Mouse (Mus musculus): ENCODE data around the gene Cox5b.

The Cox5b gene

DNA sequence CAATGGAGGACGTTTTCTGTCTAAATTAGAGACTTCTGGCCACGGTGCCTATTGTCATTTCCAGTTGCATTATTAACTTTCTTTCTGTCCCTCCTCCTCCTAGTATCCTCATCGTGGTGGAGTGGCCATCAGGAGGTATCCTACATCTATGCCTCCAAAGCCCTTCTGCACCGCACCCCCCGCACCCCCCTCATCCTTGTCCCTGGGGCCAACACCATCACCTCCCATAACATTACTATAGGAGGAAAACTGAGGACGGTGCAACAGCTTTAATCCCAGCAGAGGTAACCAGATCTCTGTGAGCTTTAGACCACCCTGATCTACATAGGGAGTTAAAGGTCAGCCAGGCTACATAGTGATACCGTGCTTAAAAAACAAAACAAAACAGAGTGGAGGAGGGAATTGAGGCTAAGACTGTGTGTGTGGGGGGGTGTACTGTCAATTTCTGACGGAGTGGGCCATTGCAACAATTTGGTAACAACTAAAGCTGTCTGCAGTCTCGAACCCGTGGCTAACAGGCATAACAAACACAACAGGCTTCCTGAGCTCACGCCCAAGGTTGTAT is 496 bp upstream of the Cox5b start:
- no peak for DNase-seq

DNA sequence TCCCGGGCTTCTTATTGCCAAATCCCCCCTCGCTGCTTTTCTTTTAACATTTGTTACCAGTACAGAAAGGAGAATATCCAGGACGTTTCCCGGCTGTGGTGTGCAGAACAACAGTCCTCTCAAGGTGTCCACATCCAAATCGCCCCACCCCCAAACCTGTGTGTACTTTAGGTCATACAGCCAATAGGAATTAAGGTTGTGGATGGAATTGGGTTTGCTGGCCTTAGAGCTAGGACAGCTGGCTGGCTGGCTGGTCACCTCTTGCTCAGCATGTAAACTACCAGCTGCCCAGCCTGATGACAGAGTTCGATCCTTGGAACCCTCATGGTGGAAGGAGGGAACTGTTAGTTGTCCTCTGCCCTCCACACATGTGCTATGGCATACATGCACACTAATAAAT is 3.6 kb downstream of the Cox5b start:
- no peak for DNase-seq

DNA sequence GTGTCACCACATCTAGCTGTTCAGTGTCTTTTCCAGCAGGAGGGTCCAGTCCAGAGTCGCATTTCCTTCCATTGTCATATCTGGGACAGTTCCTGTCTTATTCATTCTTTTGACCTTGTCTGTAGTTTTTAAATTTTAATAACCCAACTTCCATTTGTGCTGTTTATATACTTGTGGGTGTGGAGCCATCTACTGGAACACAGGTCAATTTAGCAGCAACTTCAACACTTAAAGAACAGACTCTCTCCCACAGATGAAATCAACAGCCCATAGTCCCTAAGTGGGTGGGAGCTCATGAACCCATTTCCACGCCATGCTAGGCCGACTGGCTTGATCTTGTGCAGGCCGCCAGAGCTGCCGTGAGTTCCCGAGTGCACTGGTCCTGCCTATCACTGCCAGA is 5.2 kb downstream of the Cox5b start:
- DNase-seq = no peak

DNA sequence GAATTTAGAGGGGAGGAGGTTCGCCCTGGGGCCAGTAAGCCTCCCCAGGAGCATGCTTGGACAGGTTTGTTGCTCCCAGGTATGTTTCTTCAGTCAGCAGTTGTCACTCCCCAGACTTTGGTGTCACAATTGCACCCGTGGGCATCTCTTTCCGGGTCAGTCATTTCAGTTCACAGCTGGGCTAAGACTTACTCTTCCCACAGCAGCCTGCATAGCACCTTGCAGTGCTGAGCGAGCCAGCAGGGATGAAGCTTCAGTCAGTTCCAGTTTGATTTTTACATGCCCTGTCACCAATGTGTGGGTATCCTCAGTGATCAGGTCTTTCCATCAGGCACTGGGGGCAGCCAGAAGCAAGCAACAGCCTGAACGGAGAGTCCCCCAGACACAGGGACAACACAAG is 5.8 kb downstream of the Cox5b start:
- DNase-seq = no peak

DNA sequence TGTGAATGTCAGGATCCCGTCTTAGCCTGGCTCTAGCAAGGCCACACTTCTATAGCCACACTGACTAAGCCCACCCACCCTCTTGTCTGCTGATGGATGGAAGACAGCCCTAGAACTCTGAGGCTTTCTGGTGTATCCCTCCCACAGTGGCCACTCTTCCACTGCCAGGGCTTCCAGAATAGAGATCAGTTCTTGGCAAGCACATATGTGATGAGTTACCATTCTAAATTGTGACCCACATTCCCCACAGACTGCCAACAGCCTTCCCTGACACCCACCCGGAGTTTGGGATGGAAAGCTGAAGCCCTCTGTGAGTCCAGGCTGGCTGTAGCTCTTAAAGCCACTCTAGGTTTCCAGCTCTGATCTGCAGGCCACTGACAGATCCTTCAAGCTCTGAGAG is 15.9 kb downstream of the Cox5b start:
- no peak for DNase-seq

DNA sequence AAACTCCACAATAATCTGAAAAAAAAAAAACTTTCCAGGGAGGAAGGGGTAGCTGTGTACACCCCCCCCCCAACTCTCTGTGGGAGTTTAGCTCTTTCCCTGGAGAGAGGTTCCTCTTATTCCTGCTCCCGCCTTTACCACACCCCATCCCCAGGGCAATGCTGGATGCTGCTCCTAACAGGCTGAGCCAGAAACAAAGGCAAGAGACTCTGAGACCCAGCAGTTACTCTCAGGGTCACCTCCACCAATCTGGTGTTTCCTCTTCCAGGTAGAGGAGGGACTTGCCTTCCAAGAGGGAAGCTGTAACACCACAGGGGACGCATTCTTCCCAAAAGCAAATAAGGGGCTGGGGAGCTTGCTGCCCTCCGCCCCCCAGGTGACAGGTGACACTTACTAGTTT is 16.5 kb downstream of the Cox5b start:
- no peak for DNase-seq

DNA sequence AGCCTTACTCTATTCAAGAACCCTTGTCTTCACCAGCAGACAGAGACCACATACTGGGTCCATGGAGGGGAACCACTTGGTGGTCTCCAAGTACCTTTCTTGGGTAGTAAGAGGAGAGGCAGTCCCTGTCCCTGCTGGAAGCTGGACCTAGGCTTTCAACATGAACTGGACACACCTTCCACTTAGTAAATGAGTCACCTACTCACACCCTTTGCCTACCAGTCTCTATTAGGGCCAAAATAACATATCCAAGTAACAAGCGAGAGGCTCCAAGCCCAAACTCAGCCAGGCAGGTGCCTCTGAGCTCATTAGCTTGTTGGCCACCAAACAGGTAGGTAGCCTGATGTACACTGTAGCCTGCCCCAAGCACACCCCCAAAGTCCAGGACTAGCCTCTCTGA is 17.4 kb downstream of the Cox5b start:
- DNase-seq = no peak

DNA sequence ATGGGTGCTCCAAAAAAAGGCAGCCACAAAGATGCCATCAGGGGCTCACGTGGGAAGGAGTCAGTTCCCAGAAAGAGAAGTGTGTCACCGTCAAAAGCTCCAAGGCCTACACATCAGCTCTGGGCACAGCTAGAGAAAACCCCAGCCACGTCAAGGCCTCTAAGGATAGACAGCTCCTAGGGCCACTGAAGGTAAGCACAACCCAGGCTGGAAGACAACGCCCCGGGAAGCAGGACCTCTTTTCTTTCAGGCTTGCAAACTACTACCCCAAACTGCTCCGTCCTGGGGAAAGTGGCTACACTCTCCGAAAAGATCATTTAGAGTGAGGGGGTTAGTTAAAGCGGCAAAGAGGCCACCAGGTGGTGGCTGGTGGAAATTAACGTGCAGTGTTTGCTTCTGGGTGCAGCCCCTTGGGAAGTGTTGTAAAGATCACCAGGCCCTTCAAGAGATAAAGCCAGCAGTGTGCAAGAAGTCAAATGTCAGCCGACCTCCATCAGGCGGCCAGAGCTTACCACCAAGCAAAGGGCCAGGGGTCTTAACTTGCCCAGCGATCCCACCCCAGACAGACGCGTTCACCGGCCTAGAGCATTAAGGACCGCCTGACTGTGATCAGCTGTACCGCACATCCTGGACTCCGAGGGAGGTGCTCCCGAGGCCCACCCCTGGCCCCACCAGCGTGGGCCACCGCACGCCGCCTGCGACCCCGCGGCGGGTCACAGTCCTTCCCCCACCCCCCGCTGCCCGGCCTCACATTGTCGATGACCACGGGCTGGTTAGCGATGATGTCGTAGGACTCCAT is 18.0 kb downstream of the Cox5b start:
- peak; percentile 43 for DNase-seq

DNA sequence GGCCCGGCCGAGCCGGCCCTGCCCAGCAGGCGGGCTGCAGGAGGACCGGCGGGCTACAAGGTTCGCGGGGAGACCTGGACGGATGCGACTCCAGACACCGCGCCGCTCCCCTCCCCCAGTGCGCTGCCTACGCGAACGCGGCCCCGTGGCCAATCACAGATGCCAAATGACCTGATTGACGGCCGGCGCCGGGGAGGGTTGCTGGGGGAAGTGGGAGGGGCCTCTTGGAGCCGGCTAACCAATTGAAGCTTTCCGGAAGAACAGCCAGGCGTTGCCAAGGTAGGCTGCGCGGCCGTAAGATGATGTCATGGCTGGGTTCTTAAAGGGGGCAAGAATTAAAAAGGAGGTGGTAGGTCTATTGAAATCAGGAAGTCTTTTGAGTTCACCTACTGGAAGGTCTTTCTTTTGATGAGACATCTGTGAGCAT is 18.6 kb downstream of the Cox5b start, which contains the start of gene 4933424G06Rik:
Gene 4933424G06Rik, plus strand, starts transcription at position 296 of the 427 bp plus-strand sequence.
- DNase-seq = peak; percentile 98

DNA sequence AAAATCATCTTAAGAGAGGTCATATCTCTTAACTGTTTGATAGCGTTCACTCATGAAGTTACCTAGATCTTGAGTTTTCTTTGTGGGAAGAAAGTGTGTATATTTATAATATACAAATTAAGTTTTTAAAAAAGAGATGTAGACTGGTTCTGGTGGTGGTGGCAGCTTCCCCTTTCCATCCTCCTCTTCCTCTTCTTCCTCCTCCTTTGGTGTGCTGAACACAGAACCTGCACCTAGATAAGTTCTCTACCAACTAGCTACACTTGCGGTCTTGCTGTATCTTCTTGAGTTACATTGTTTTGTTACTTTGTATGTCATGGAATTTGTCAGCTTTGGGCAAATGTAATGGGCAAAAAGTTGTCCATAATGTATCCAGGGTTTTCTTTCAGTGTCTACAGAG is 19.9 kb downstream of the Cox5b start:
- no peak for DNase-seq

DNA sequence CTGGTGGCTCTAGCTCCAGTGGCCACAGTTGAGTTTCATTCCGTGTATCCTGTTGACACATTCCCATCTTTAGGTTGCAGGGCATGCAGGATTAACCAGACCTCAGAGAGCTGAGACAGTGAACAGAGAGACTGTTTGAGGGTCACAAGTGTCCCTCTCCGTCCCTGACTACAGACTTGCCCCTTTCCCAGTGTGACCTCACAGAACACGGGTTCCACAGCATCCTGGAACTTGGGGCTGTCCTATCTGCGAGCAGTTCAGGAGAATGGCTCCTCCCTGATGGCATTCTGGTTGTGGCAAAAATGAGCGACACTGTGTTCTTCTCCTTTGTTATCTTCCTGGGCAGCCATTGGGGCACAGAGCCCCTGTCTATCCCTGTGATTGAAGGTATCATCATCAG is 23.1 kb downstream of the Cox5b start, which contains the start of gene Actr1b:
Gene Actr1b, minus strand, starts transcription at position 112 of the 400 bp plus-strand sequence.
- DNase-seq = no peak

DNA sequence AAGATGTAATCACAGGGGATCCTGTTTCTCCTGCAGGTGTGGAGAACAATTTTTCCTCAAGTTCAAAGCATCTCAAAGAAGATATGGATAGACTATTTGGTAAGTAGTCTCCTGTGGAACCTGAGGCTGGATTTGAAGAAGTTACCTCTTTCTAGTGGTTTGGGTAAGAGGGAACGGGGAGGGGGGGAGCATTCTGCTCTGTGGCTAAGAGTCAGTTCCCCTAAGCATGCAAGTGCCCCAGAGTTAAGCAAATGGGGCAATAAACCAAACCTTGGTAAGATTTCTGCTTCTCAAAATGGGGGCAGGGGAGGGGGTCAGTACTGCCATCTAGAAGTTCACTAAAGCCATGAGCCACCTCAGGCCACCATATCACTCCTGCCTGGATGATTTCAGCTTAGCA is 27.5 kb downstream of the Cox5b start:
- no peak for DNase-seq

DNA sequence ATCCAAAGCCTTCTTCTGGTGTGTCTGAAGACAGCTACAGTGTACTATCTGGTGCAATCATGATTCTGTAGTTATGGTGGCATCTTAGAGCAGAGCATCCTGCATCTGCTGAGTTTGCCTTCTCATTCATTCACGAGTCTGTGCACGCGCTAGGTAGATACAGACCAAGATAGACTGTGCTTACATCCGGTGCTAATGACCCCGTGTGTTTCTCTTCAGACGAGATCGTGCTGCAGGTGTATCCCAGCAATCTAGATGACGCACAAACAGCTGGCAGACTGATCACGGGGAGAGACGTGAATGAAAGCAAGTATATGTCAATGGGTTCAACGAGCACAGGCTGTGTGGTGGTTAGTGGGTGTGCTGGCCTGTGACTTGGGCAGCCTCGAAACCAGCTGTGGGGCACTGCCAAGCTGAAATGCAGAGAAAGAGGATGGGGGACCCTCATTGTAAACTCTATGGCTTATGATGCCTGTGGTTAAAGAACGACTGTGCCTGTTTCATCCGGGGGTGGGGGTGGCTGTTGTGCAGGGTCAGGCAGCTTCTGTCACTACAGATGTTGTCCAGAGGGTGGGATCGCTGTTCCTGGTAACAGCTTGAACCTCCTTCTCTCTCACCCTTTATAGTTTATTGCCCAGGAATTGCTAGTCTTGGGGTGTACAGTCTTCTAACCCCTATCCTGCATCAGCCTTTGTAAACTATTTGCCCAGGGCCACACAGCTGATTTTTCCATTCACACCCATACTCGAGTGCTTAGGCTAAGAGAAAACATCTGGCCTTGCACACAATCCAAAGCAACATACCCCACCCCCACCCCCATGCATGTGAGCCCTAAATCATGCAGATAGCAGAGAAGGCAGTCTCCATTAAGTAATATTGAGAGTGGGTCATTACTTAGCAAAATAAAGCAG is 32.2 kb downstream of the Cox5b start:
- DNase-seq = no peak

DNA sequence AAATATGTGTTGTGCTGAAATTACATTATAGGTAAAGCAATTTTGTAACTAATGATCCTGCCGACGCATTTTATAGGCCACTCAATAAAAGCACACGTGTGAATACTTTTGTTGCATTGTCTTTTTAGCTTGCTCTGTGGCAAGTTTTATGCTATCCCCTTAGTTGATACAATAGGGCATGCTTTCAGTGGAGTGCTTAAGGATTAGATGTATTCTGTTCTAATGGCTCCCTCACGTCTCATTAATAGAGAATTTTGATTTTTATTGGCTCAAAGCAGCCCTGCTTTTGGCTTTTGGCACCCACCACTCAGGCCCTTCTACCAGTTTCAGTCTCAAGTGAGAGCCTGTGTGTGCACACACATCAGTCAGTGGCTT is 32.8 kb downstream of the Cox5b start:
- DNase-seq = no peak

DNA sequence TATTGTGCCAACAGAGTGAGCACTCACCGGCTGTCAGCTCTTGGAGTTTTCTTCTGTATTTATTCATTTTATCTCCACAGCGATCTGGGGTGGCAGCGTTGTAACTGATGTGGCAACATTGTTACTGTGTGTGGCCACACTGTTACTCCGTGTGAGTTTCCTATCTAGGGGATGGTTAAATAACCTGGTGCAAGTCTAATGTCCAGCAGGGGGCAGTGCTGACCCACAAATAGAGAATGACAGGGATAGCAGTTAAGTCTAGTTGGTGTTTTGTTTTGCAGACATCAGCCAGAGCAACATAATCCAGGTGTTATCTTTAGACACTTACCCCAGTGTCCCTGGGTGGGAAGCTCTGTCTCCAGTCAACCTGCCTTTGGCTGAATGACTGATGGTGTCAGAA is 46.1 kb downstream of the Cox5b start:
- peak; percentile 81 for DNase-seq

DNA sequence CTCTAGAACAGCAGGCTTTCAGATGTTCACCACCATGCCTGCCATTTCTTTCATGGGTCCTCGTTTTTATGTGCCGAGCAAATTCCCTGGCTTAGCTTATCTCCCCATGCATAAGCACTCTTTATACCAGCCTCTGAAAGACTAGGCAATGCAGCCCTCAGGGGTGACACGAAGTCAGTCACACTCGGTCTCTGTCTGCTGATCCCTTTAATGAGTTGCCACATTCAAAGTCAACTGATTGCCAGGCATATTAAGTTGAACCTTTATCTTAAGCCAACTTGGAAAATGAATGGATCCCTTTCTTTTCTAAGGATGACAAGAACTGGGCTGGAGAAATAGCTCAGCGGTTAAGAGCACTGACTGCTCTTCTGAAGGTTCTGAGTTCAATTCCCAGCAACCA is 48.0 kb downstream of the Cox5b start:
- no peak for DNase-seq

DNA sequence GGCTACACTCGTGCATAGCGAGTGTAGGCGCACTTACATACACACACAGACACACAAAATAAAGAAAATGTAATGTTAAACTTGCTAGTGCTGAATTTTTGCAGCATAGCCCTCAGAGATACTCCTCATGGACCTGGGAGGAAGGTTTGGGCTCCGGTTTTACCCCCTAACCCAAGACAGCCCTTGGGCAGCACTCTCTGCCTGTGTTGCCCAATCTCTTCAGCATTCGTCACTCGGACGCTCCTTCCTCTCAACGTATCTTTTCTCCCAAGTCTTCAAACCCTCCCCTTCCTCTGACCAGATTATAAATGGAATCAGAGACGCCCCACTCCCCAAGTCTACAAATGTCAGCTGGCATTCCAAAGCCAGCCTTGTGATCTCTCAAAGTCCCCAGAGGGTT is 51.8 kb downstream of the Cox5b start:
- no peak for DNase-seq

Data from liver (tissue).